Mouse (Mus musculus) adrenal gland, postnatal 10 days (tissue): ENCODE results near the gene Usp7. TPM values are rescaled to one million over a fixed set of nuclear protein-coding genes. Genes with fewer than 3 reads are reported as not detected.
A peak's percentile ranks its signal among the peaks of the same experiment; 100 is the strongest.
"Not testable (repeated sequence)": the region's sequence is repeated elsewhere in the genome, so short reads cannot be mapped to it uniquely, and the experiment has no call there.

Source experiments
- DNase-seq: peaks from one replicate; pipeline ENCODE4 v3.0.0; 2021; ENCODE audit warnings: mixed read lengths
- total RNA-seq, 2 experiments: library from RNA; stranded (reverse); gene quantifications; 2 replicates each; pipeline ENCODE4 v1.2.3; 2021

The Usp7 gene
- total RNA-seq, 2 experiments from 2014 or later: 88.5 to 109 TPM

GRCm38 (mm10) chr16:8783198-8783913, 8.8 kb downstream of the Usp7 start:
- no peak for DNase-seq

DNA sequence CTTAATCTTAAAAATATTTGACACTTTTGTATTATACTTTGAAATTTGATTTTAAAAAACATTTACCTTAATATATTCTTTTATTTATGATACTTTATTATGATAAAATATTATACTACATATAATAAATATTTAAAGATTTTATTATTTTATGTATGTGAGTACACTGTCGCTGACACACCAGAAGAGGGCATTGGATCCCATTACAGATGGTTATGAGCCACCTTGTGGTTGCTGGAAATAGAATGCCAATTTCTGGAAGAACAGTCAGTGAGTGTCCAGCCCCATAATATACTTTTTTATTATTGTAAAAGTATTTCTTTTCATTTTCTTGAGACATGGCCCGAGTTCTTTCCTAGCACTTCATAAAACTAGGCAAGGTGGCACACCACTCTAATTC, 10.4 kb downstream of the Usp7 start:
- DNase-seq: no peak

- DNase-seq: no peak
Observed at GRCm38 (mm10) chr16:8781191-8781590, 10.9 kb downstream of the Usp7 start.

DNA sequence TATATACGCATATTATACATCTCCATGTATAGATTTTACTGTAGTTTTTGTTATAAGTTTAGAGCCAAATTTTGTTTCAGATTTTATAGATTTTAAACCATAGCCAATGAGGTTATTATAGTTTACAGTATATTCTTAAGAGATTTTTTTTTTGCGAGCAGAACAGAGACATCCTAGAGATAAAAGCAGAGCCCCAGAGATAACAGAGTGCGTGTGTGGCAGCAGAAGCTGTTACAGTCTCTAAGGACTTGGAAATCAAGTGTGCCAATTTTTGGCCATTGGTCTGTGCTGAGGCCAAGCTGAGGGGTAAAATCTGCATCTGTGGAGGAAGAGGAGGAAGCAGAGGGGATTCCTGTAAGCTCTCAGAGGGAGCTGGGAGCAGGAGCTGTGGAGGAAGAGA, 11.9 kb downstream of the Usp7 start:
- no peak for DNase-seq

GRCm38 (mm10) chr16:8778697-8779096, 13.4 kb downstream of the Usp7 start:
- no peak for DNase-seq

- DNase-seq: no peak
Observed at GRCm38 (mm10) chr16:8777202-8777601, 14.9 kb downstream of the Usp7 start.

DNA sequence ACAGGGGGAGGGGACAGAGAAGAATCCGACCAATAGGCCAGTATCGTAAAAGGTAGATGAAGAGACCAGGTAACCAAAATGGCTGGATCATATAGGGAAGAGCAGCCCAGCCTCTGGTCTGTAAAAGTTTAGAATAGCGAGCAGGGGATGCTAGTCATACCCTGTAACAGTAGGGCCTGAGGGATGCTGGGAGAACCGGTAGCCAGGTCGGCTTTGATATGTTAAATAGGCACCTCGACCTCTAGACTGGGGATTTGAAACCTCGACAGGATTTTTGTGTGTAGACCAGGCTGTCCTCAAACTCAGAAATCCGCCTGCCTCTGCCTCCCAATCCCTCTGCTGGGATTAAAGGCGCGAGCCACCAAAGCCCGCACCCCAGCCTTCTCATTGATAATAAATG, 15.5 kb downstream of the Usp7 start:
- DNase-seq: no peak

GRCm38 (mm10) chr16:8771086-8771485, 21.0 kb downstream of the Usp7 start:
- DNase-seq: peak; percentile 20

GRCm38 (mm10) chr16:8770342-8770741, 21.8 kb downstream of the Usp7 start:
- not testable (repeated sequence) for DNase-seq

GRCm38 (mm10) chr16:8769466-8769865, 22.6 kb downstream of the Usp7 start:
- DNase-seq: no peak

DNA sequence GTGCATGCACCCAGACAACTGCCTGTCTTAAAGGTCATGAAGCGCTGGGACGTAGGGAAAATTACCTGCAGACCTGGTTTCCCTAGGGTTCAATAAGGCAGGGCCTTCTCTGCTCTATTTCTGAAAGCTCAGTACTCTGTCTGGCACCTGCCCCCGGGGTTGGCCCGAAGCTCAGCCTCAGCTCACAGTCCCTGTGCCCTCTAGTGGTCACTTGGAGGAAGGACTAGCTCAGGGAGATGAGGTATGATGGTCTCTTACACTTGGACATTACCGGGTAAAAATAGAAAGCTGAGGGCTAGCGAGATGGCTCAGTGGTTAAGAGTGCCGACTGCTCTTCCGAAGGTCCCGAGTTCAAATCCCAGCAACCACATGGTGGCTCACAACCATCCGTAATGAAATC, 23.0 kb downstream of the Usp7 start:
- peak; percentile 81 for DNase-seq

GRCm38 (mm10) chr16:8768588-8768987, 23.5 kb downstream of the Usp7 start:
- DNase-seq: no peak

DNA sequence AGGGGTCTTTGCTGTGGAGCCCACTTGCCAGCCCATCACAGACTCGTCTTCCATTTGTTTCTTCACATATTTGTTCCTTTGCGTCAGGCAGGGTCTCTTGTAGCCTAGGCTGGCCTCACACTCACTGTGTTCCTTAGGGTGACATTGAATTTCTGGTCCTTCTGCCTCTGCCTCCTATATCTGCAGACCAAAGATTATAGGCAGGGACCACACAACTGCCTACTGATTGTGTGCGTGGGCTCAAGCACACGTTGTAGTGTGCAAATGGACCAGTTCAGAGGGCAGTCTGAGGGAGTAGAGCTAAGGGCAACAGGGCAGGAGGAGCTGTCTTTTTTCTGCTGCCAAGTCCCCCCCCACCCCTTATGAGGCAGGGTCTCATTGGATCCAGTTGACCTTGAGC, 24.0 kb downstream of the Usp7 start:
- no peak for DNase-seq

GRCm38 (mm10) chr16:8767133-8768052, 24.7 kb downstream of the Usp7 start:
- DNase-seq: no peak

- DNase-seq: no peak
Observed at GRCm38 (mm10) chr16:8766196-8766595, 25.9 kb downstream of the Usp7 start.

GRCm38 (mm10) chr16:8764124-8764907, 27.8 kb downstream of the Usp7 start:
- DNase-seq: no peak

GRCm38 (mm10) chr16:8763028-8763427, 29.1 kb downstream of the Usp7 start:
- DNase-seq: no peak

GRCm38 (mm10) chr16:8761894-8762293, 30.2 kb downstream of the Usp7 start:
- no peak for DNase-seq

DNA sequence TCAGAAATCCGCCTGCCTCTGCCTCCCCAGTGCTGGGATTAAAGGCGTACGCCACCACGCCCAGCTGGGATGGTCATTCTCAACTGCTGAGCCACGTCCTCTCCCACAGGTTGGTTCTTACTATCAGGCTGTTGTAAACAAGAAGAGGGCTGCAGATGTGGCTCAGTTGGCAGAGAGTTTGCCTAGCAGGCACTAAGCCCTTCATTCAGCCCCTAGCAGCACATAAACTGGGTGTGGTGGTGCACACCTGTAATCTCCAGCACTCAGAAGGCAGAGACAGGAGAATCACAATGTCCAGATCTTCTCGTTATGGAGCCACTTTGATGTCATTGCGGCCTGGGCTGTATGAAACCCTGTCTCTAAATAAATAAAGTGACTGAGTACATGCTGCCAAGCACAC, 31.1 kb downstream of the Usp7 start:
- no peak for DNase-seq

GRCm38 (mm10) chr16:8758979-8759378, 33.1 kb downstream of the Usp7 start:
- no peak for DNase-seq

GRCm38 (mm10) chr16:8758193-8758592, 33.9 kb downstream of the Usp7 start:
- no peak for DNase-seq

DNA sequence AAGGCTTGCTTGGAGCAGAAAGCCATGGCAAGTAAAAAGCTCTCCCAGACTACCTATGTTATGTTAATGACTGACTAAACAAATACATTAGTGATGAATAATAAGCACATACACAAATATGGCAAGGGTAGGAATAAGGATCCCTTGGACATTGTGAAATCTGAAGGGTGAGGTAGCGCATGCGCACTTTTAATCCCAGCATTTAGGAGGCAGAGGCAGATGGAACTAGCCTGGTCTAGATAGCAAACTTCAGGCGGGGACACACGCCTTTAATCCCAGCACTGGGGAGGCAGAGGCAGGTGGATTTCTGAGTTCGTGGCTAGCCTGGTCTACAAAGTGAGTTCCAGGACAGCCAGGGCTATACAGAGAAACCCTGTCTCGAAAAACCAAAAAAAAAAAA, 34.5 kb downstream of the Usp7 start:
- DNase-seq: not testable (repeated sequence)

DNA sequence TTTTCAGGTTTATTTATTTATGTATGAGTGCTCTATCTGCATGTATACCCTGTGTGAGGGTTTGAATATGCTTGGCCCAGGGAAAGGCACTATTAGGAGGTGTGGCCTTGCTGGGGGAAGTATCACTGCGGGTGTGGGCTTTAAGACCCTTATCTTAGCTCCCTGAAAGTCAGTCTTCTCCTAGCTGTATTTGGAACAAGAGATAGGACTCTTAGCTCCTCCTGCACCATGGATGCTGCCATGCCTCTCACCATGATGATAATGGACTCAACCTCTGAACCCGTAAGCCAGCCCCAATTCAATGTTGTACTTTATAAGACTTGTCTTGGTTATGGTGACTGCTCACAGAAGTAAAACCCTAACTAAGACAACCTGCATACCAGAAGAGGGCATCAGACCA, 39.8 kb downstream of the Usp7 start:
- no peak for DNase-seq
